In genomic region chr12:71969941-71970629, GRCm38 (mm10) we compare ENCODE assay signal across 15 mouse cellular contexts.
DNase-seq lines count a peak whose midpoint lies in the region; ATAC-seq and TF ChIP-seq lines count a peak whose summit lies in the region.
"Had no signal": no experiment of that assay in that cellular context is flagged by ENCODE, and none has a peak within 500 bp of the region (broad histone marks: within the 10 kb centered on the region; RNA-seq: fewer than 3 reads in every experiment).

No protein-coding gene starts in this region.

- no peak for TF ChIP-seq EP300 in lung, postnatal 0 days (IDR thresholded peaks at IDR 0.05)

- no peak overlapping the region for H3K4me3 ChIP-seq in heart, embryonic 11.5 days (ENCODE audit: low read depth, low read length)
- no peak overlapping the region for H3K4me3 ChIP-seq in lung, postnatal 0 days (ENCODE audit: low read depth, low read length)
- H3K4me3 ChIP-seq in lung, adult 2 months (replicated peaks; ENCODE audit: extremely low read depth, low read depth, low read length), result no peak overlapping the region
- H3K4me3 ChIP-seq in heart, embryonic 14.5 days (ENCODE audit: control insufficient read depth in 1 of 2, insufficient read depth in 1 of 2, low read depth in 1 of 2, low read length in 2 of 2), result no peak overlapping the region
- H3K4me3 ChIP-seq: hindbrain, embryonic 15.5 days; limb, embryonic 13.5 days; lung, embryonic 15.5 days; myocyte had no signal

- no peak overlapping the region for H3K4me2 ChIP-seq in heart, embryonic 11.5 days
- H3K4me2 ChIP-seq in lung, postnatal 0 days (replicated peaks; ENCODE audit: low read depth, low read length), result no peak overlapping the region
- H3K4me2 ChIP-seq in heart, embryonic 14.5 days (ENCODE audit: low read length), result no peak overlapping the region
- H3K4me2 ChIP-seq: hindbrain, embryonic 15.5 days; limb, embryonic 13.5 days; lung, embryonic 15.5 days had no signal

- no peak for TF ChIP-seq POLR2A in lung, adult 2 months (IDR thresholded peaks at IDR 0.05; ENCODE audit: borderline replicate concordance, extremely low read depth, low read depth, low read length)

- no peak for ATAC-seq in heart, embryonic 11.5 days (replicated peaks; ENCODE audit: insufficient number of reproducible peaks, low FRiP score, low TSS enrichment)
- peak; percentile 41 for ATAC-seq in lung, postnatal 0 days
- ATAC-seq in heart, embryonic 14.5 days (ENCODE audit: insufficient number of reproducible peaks, insufficient read depth, low FRiP score, low read depth), result 0 out of 2 replicates have a peak, but pooled peaks have one; percentile 22

- intact Hi-C loops in heart, postnatal 36 days (cut with DNase I), result no loop called here

- 0 out of 2 replicates have a peak, but pooled peaks cover 3% of the 10 kb centered on the region for H3K36me3 ChIP-seq in heart, embryonic 11.5 days (ENCODE audit: control insufficient read depth, insufficient read depth, low read length)
- H3K36me3 ChIP-seq in lung, postnatal 0 days (ENCODE audit: insufficient read depth, low read length), result peaks cover 14% of the 10 kb centered on the region
- peaks cover 47% of the 10 kb centered on the region for H3K36me3 ChIP-seq in heart, embryonic 14.5 days (ENCODE audit: control insufficient read depth, insufficient read depth, low read length)

- H3K27ac ChIP-seq in heart, embryonic 11.5 days (ENCODE audit: low read depth, low read length), result peak overlapping the region; percentile 42
- peak overlapping the region; percentile 20; the same call in 1 of the 2 replicates for H3K27ac ChIP-seq in lung, postnatal 0 days (ENCODE audit: low read length)
- H3K27ac ChIP-seq in heart, embryonic 14.5 days (replicated peaks in 1 of 2; ENCODE audit: control insufficient read depth in 1 of 2, insufficient read depth in 1 of 2, low read depth in 2 of 2, low read length in 2 of 2), result peak overlapping the region; percentile 64 to 69; a peak in 3 of 4 replicates
- H3K27ac ChIP-seq: hindbrain, embryonic 15.5 days; lung, embryonic 15.5 days had no signal

- H3K27me3 ChIP-seq in heart, embryonic 11.5 days (ENCODE audit: control insufficient read depth, insufficient read depth, low read length), result no peaks in the 10 kb centered on the region
- no peaks in the 10 kb centered on the region for H3K27me3 ChIP-seq in lung, postnatal 0 days (replicated peaks; ENCODE audit: insufficient read depth, low read length)
- H3K27me3 ChIP-seq in heart, embryonic 14.5 days (ENCODE audit: control insufficient read depth, insufficient read depth, low read length), result no peaks in the 10 kb centered on the region
- H3K27me3 ChIP-seq: hindbrain, embryonic 15.5 days; limb, embryonic 13.5 days; lung, embryonic 15.5 days had no signal

- TF ChIP-seq CTCF in lung, postnatal 0 days (IDR thresholded peaks at IDR 0.05), result no peak
- TF ChIP-seq CTCF in lung, adult 2 months (IDR thresholded peaks at IDR 0.05; ENCODE audit: insufficient read depth, low read length), result no peak

- DNase-seq in heart, postnatal 36 days, result no peak
- peak; percentile 62 for DNase-seq in lung, postnatal 0 days (ENCODE audit: low spot score)
- no peak for DNase-seq in lung, adult 2 months
- no peak for DNase-seq in thymus, postnatal 4 days
- DNase-seq in right cerebral cortex, adult 18-20 months, result no peak
- DNase-seq: adrenal gland, adult 8-10 months; layer of hippocampus, postnatal 36 days; right cerebral cortex, postnatal 25 days; thymus, postnatal 36 days had no signal

- H3K9me3 ChIP-seq in heart, embryonic 11.5 days (replicated peaks; ENCODE audit: control insufficient read depth, low read length), result no peaks in the 10 kb centered on the region
- H3K9me3 ChIP-seq in lung, postnatal 0 days (ENCODE audit: low read length), result no peaks in the 10 kb centered on the region
- H3K9me3 ChIP-seq in heart, embryonic 14.5 days (ENCODE audit: control insufficient read depth, low read length), result no peaks in the 10 kb centered on the region
- H3K9me3 ChIP-seq: hindbrain, embryonic 15.5 days; limb, embryonic 13.5 days; lung, embryonic 15.5 days had no signal

- WGBS in heart, embryonic 11.5 days (ENCODE audit: insufficient replicate concordance), result 77% methylated on average over 12 of the region's 12 CpGs
- WGBS in lung, postnatal 0 days, result 56% methylated on average over 12 of the region's 12 CpGs
- 66% methylated on average over 12 of the region's 12 CpGs for WGBS in lung, adult 2 months
- 60% methylated on average over 12 of the region's 12 CpGs for WGBS in heart, embryonic 14.5 days

- H3K4me1 ChIP-seq in heart, embryonic 11.5 days (ENCODE audit: control insufficient read depth, insufficient read depth, low read length), result peaks cover 43% of the 10 kb centered on the region
- H3K4me1 ChIP-seq in lung, postnatal 0 days (ENCODE audit: insufficient read depth, low read depth, low read length), result peaks cover 15% of the 10 kb centered on the region
- H3K4me1 ChIP-seq in lung, adult 2 months (ENCODE audit: control insufficient read depth, insufficient read depth, low read length), result peaks cover 6% of the 10 kb centered on the region; the same call in 1 of the 2 replicates
- H3K4me1 ChIP-seq in heart, embryonic 14.5 days (ENCODE audit: control insufficient read depth in 2 of 2, insufficient read depth in 2 of 2, low read length in 2 of 2), result peaks cover 43 to 62% of the 10 kb centered on the region in 2 experiments
- H3K4me1 ChIP-seq: hindbrain, embryonic 15.5 days had no signal

- no peak overlapping the region for H3K9ac ChIP-seq in heart, embryonic 11.5 days (ENCODE audit: low read depth, low read length)
- H3K9ac ChIP-seq in lung, postnatal 0 days (replicated peaks; ENCODE audit: low read depth), result no peak overlapping the region
- no peak overlapping the region; the same call in 1 of the 2 replicates for H3K9ac ChIP-seq in heart, embryonic 14.5 days (ENCODE audit: low read length)
- H3K9ac ChIP-seq: hindbrain, embryonic 15.5 days; limb, embryonic 13.5 days; lung, embryonic 15.5 days had no signal
